Mouse (Mus musculus) liver, embryonic 12.5 days (tissue): ENCODE results near the gene Arfgef3. TPM values are rescaled to one million over a fixed set of nuclear protein-coding genes. Genes with fewer than 3 reads are reported as not detected.
A peak's percentile ranks its signal among the peaks of the same experiment; 100 is the strongest.

ENCODE experiments used
- ATAC-seq: fragments of 200-750 bp; cut with Nextera tagmentation; 2 replicates; pipeline ENCODE4 v1.8.0; 2017; ENCODE audit warnings: moderate number of reproducible peaks, mild to moderate bottlenecking, moderate library complexity
- H3K27ac ChIP-seq: fragments of 300-500 bp; sonication (generic); 2 replicates; pipeline ENCODE4 v1.5.1; 2016; ENCODE audit warnings: mild to moderate bottlenecking
- H3K27me3 ChIP-seq: fragments of 300-500 bp; sonication (generic); replicated peaks from 2 replicates; pipeline ENCODE4 v1.6.1; 2016; ENCODE audit warnings: mild to moderate bottlenecking, moderate library complexity
- H3K36me3 ChIP-seq: fragments of 300-500 bp; sonication (generic); 2 replicates; pipeline ENCODE4 v1.6.1; 2016; ENCODE audit warnings: mild to moderate bottlenecking, moderate library complexity
- H3K4me1 ChIP-seq: fragments of 300-500 bp; sonication (generic); 2 replicates; pipeline ENCODE4 v1.6.1; 2016
- H3K4me2 ChIP-seq: fragments of 300-500 bp; sonication (generic); 2 replicates; pipeline ENCODE4 v1.6.1; 2016; ENCODE audit warnings: mild to moderate bottlenecking, moderate library complexity
- H3K4me3 ChIP-seq: fragments of 300-500 bp; sonication (generic); 2 replicates; pipeline ENCODE4 v1.5.1; 2016; ENCODE audit warnings: mild to moderate bottlenecking, moderate library complexity
- H3K9ac ChIP-seq: fragments of 300-500 bp; sonication (generic); 2 replicates; pipeline ENCODE4 v1.6.1; 2016; ENCODE audit warnings: mild to moderate bottlenecking, moderate library complexity
- H3K9me3 ChIP-seq: fragments of 300-500 bp; sonication (generic); replicated peaks from 2 replicates; pipeline ENCODE4 v1.6.1; 2016; ENCODE audit warnings: mild to moderate bottlenecking, moderate library complexity
- WGBS: fragments of 180-500 bp; shearing (Covaris S2); methylation state at CpG from one replicate; pipeline ENCODE4 v1.1.7; 2016; ENCODE audit not compliant: insufficient replicate concordance; 5-methylcytosine and 5-hydroxymethylcytosine counted together
- polyA plus RNA-seq: library from polyadenylated mRNA; unstranded; fragments of >200 nt; fragmentation: Nextera tagmentation; extraction: Ambion mirVana; gene quantifications from 2 replicates; pipeline ENCODE4 v1.2.1, GENCODE M21; 2016

Arfgef3 gene
- polyA plus RNA-seq, 1 experiment from 2014 or later: 0.04 TPM

GRCm38 (mm10) chr10:18549321-18550216 is 194.2 kb downstream of the Arfgef3 start:
- Histone ChIP-seq H3K4me3 (peak overlapping the region; percentile 33), H3K27ac (no peak overlapping the region), H3K9me3 (no peaks in the 10 kb centered on the region), H3K4me1 (peaks cover 5% of the 10 kb centered on the region; the same call in 1 of the 2 replicates), H3K4me2 (peak overlapping the region; percentile 58), H3K9ac (no peak overlapping the region), H3K36me3 (no peaks in the 10 kb centered on the region), H3K27me3 (peaks cover 28% of the 10 kb centered on the region)
- 12% methylated on average over 35 of the region's 35 CpGs for WGBS
- no peak for ATAC-seq

GRCm38 (mm10) chr10:18547381-18547780 is 196.4 kb downstream of the Arfgef3 start:
- ATAC-seq: no peak

GRCm38 (mm10) chr10:18545813-18546235 is 197.9 kb downstream of the Arfgef3 start, which contains the start of gene Hebp2:
Gene Hebp2, minus strand, starts transcription at chr10:18546076.
- 1% methylated on average over 22 of the region's 22 CpGs for WGBS
- Histone ChIP-seq H3K27ac (no peak within 1 kb of the TSS), H3K27me3 (peaks cover 28% of the 10 kb centered on the region), H3K9me3 (no peaks in the 10 kb centered on the region), H3K36me3 (no peaks in the 10 kb centered on the region), H3K4me3 (peak within 1 kb of the TSS; percentile 49), H3K9ac (0 out of 2 replicates have a peak within 1 kb of the TSS, but pooled peaks have one; percentile 22), H3K4me2 (peak within 1 kb of the TSS; percentile 71), H3K4me1 (peaks cover 5% of the 10 kb centered on the region; the same call in 1 of the 2 replicates)
- ATAC-seq: peak; percentile 81

More at GRCm38 (mm10) chr10:18547381-18547780, 196.4 kb downstream of the Arfgef3 start:
- H3K4me3 ChIP-seq: no peak overlapping the region
- no peak overlapping the region for H3K9ac ChIP-seq
- H3K4me2 ChIP-seq: no peak overlapping the region
- H3K36me3 ChIP-seq: no peaks in the 10 kb centered on the region
- H3K9me3 ChIP-seq: no peaks in the 10 kb centered on the region
- peaks cover 28% of the 10 kb centered on the region for H3K27me3 ChIP-seq
- WGBS: 52% methylated on average over 4 of the region's 4 CpGs
- no peak overlapping the region for H3K27ac ChIP-seq
- H3K4me1 ChIP-seq: peaks cover 5% of the 10 kb centered on the region; the same call in 1 of the 2 replicates

DNA sequence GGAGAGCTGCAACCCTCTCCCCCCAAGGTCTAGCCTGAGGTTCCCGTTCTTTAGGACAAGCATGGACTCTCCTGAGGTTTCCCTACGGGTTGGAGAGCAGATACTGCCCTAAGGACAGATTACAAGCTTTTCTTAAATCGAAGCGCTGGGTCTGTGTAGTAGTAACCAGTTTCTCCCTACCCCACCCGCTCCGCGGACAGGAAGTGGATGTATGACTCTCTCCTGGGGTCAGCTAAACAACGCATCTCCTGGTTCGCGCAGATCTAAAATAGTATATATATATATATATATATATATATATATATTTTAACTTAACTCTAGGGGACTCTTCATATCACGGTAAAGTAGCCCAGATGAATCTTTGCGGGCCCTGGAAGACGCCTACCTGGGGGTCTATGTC is 198.4 kb downstream of the Arfgef3 start:
- H3K9ac ChIP-seq: 0 out of 2 replicates have a peak overlapping the region, but pooled peaks have one; percentile 22
- 5% methylated on average over 13 of the region's 13 CpGs for WGBS
- H3K9me3 ChIP-seq: no peaks in the 10 kb centered on the region
- H3K4me1 ChIP-seq: peaks cover 5% of the 10 kb centered on the region; the same call in 1 of the 2 replicates
- 0 out of 2 replicates have a peak, but pooled peaks have one; percentile 29 for ATAC-seq
- peak overlapping the region; percentile 49 for H3K4me3 ChIP-seq
- peaks cover 27% of the 10 kb centered on the region for H3K27me3 ChIP-seq
- H3K36me3 ChIP-seq: no peaks in the 10 kb centered on the region
- no peak overlapping the region for H3K27ac ChIP-seq
- H3K4me2 ChIP-seq: peak overlapping the region; percentile 71

DNA sequence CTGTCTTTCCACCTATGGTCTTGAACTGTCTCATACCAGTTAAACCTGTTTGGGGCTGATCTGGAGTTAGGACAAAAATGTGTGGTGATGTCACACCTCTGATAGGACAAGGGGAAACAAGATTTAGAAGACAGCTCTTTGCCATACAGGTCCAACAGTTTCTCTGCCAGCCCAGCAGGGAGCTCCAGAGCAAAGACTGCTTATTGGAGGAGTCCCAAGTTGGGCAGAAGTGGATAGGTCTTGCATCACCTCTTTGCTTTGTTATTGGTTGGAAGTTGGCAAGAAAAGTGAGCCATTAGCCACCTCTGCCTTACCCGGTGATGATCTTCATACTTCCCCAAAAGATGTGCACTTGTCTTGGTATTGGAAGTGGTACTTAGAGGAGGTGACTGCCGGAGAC is 206.9 kb downstream of the Arfgef3 start:
- Histone ChIP-seq H3K27me3 (no peaks in the 10 kb centered on the region), H3K4me1 (no peaks in the 10 kb centered on the region), H3K4me3 (no peak overlapping the region), H3K9me3 (no peaks in the 10 kb centered on the region), H3K27ac (no peak overlapping the region), H3K4me2 (no peak overlapping the region), H3K9ac (no peak overlapping the region), H3K36me3 (no peaks in the 10 kb centered on the region)
- WGBS: 63% methylated on average over 2 of the region's 2 CpGs
- ATAC-seq: no peak

DNA sequence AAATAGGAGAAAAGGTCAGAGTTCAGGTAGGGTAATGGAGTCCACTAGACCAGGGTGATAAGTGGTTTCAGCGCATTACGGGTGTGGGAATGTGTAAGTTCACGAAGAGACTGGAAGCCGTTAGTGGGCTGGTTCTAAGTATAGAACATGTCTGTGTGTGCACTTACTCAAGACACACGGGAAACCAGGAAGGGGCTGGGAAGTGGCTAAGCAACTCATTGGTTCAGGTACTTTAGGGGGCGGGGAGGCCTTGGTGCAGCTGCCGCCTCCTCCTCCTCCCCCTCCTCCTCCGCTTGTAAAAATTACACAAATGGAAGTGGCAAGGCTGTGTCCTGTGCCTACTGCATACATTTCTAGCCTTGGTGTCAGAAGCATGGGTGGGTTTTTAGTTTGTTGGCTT is 211.5 kb downstream of the Arfgef3 start:
- ATAC-seq: no peak
- H3K27ac ChIP-seq: no peak overlapping the region
- no peaks in the 10 kb centered on the region for H3K27me3 ChIP-seq
- 59% methylated on average over 8 of the region's 8 CpGs for WGBS
- H3K4me1 ChIP-seq: 0 out of 2 replicates have a peak, but pooled peaks cover under 1% of the 10 kb centered on the region
- no peak overlapping the region for H3K9ac ChIP-seq
- no peak overlapping the region for H3K4me2 ChIP-seq
- no peak overlapping the region for H3K4me3 ChIP-seq
- H3K9me3 ChIP-seq: no peaks in the 10 kb centered on the region
- H3K36me3 ChIP-seq: peaks cover 9% of the 10 kb centered on the region

Other genes starting within 250 kb of the Arfgef3 start
- 2.7 and 3.0 TPM in 2 replicates for gene Hebp2, start 197.9 kb downstream of the Arfgef3 start, polyA plus RNA-seq
- gene Gm4922, start 42.8 kb upstream of the Arfgef3 start, polyA plus RNA-seq: not detected in 2 replicates
- gene Perp, start 101.1 kb upstream of the Arfgef3 start, polyA plus RNA-seq: 7.1 and 7.5 TPM in 2 replicates